Mouse (Mus musculus) left cerebral cortex, adult 2 months (tissue): Measurements from ENCODE around the gene Ttc30b. TPM values are rescaled to one million over a fixed set of nuclear protein-coding genes. Genes with fewer than 3 reads are reported as not detected.
"Not testable (repeated sequence)": the region's sequence is repeated elsewhere in the genome, so short reads cannot be mapped to it uniquely, and the experiment has no call there.

Experiments used
- DNase-seq, 2 experiments: peaks; one replicate each; pipeline ENCODE4 v3.0.0; 2021 to 2022; ENCODE audit warnings: low spot score in 2 of 2, mixed read lengths in 1 of 2; ENCODE audit errors: extremely low spot score in 1 of 2
- H3K27ac ChIP-seq: fragments of 200-600 bp; 2 replicates; pipeline ENCODE4 v1.8.1; 2022
- H3K4me3 ChIP-seq: fragments of 200-600 bp; 2 replicates; pipeline ENCODE4 v1.8.1; 2022
- CTCF ChIP-seq: fragments of 200-600 bp; IDR thresholded peaks from 2 replicates; pipeline ENCODE4 v1.8.1; 2022; ENCODE audit warnings: antibody characterized with exemption, mild to moderate bottlenecking, moderate library complexity
- intact Hi-C: fragments of 180-260 bp; cut with DNase I; formaldehyde crosslinking; loops from one replicate; pipeline ENCODE4 v1.15.1; 2025
- total RNA-seq, 2 experiments: library from RNA; stranded (reverse); gene quantifications; 2 replicates each; pipeline ENCODE4 v1.2.3; 2021

Gene Ttc30b
- total RNA-seq, 2 experiments from 2014 or later: 10.3 to 13.1 TPM

GRCm38 (mm10) chr2:75964972-75965371, 26.6 kb upstream of the Ttc30b start:
- intact Hi-C loops: loop anchor here (1.0 to 5.0 kb wide), 3 partner anchors 82 to 358 kb away; no protein-coding TSS in a partner anchor
- TF ChIP-seq CTCF: peak; percentile 74
- no peak overlapping the region for H3K27ac ChIP-seq
- peak overlapping the region; percentile 31 for H3K4me3 ChIP-seq
- peak; percentile 47 to 53 for DNase-seq

DNA sequence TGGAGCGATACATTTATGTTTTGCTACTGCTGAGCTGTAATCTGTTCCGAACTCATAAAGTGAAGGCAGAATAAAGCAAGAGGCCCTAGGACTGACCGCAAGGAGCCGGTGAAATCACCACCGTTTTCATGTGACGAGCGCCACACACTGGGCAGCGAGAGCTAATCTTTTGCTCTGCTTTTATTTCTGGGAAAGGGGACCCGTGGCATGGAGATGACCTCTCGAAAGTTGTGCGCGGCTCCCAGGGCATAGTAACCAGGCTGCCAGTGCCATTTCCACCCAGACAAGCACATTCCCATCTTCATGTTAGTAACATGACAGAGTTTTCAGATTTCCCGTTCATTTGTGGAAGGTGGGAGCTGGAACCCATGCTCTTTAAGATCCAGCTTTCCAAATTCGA, 26.1 kb upstream of the Ttc30b start:
- Histone ChIP-seq H3K4me3 (peak overlapping the region; percentile 31), H3K27ac (no peak overlapping the region)
- DNase-seq: peak in 1 of 2 experiments; percentile 30
- TF ChIP-seq CTCF: peak; percentile 58
- intact Hi-C loops: loop anchor here (2.0 to 5.0 kb wide), 2 partner anchors 177 to 358 kb away; no protein-coding TSS in a partner anchor

DNA sequence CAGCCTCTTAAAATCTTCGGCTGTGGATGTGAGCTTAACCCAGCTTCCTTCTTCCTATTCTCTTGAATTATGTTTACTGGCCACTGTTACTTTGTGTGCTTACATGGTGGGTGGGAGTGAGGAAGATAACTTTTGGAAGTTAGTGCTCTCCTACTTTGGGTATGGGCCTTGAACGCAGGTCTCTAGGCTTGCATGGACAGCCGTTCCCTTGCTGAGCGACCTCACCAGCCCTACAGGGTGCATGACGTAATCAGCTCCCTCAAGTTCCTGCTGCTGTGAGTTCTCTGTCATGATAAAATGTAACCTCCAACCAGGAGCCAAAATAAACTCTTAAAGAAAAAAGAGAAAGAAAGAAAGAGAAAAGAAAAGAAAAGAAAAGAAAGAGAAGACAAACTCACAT, 25.7 kb upstream of the Ttc30b start:
- no peak for DNase-seq
- intact Hi-C loops: loop anchor here (2.0 to 5.0 kb wide), 2 partner anchors 177 to 357 kb away; no protein-coding TSS in a partner anchor
- H3K4me3 ChIP-seq: no peak overlapping the region
- H3K27ac ChIP-seq: no peak overlapping the region
- no peak for TF ChIP-seq CTCF

GRCm38 (mm10) chr2:75963211-75963840, 24.9 kb upstream of the Ttc30b start:
- Histone ChIP-seq H3K4me3 (no peak overlapping the region), H3K27ac (no peak overlapping the region)
- no peak for DNase-seq
- TF ChIP-seq CTCF: no peak
- intact Hi-C loops: loop anchor here (5.0 kb wide), 1 partner anchor 176 kb away; no protein-coding TSS in a partner anchor

GRCm38 (mm10) chr2:75960366-75961330, 22.3 kb upstream of the Ttc30b start:
- intact Hi-C loops: loop anchor here (5.0 kb wide), 1 partner anchor 173 kb away; no protein-coding TSS in a partner anchor
- H3K4me3 ChIP-seq: no peak overlapping the region
- TF ChIP-seq CTCF: no peak
- DNase-seq: peak in 1 of 2 experiments; percentile 22
- no peak overlapping the region for H3K27ac ChIP-seq

DNA sequence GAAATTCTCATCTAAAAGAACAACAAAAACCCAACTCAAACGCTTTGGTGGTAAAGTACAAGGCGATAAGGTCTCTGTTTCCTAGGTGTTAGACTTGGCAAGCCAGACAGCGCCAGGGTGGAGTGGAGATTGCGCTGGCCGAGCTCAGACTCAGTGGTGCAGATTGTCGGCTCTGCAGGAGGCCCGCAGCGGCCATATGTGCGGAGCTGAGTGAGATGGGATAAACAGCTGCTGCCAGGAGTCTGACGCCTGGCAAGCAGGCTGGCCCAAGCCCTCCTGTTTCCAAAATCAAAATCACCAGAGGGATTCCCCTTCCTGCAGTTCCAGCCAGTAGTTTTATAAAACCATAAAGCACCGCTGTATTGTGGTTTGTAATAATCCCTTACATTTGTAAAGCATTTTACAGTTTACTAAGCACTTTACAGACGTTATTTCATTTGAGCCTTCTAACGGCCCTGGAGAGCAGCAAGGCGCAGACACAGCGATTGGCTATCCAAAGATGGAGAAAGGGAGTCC, 21.5 kb upstream of the Ttc30b start:
- H3K27ac ChIP-seq: no peak overlapping the region
- no peak for TF ChIP-seq CTCF
- no peak for DNase-seq
- intact Hi-C loops: loop anchor here (5.0 kb wide), 1 partner anchor 173 kb away; no protein-coding TSS in a partner anchor
- no peak overlapping the region for H3K4me3 ChIP-seq

GRCm38 (mm10) chr2:75959183-75959849, 20.9 kb upstream of the Ttc30b start:
- DNase-seq: no peak
- Histone ChIP-seq H3K27ac (no peak overlapping the region), H3K4me3 (no peak overlapping the region)
- TF ChIP-seq CTCF: no peak
- intact Hi-C loops: no loop called here

DNA sequence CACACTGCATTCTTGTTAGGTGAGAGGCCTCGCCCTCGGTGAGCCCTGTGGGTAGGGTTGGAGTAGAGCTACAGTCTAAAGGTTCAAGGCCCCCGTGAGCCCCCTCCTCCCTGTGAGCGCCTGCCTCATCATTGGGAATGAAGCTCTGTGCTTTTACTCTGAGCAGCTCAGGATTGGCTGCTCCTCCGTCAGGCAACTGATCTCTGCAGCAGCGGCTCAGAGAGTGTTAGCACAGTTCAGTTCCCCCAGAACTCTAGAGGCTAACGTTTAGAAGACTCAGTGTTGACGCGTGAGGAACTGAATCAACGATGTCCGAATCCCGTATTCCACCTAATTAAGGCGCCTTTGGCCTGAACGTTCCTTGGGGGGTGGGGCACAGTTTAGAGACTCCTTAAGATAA, 17.3 kb upstream of the Ttc30b start:
- Histone ChIP-seq H3K27ac (no peak overlapping the region), H3K4me3 (no peak overlapping the region)
- no peak for DNase-seq
- no peak for TF ChIP-seq CTCF
- intact Hi-C loops: no loop called here

GRCm38 (mm10) chr2:75953320-75953719, 14.9 kb upstream of the Ttc30b start:
- no peak overlapping the region for H3K27ac ChIP-seq
- no peak for TF ChIP-seq CTCF
- intact Hi-C loops: no loop called here
- no peak for DNase-seq
- H3K4me3 ChIP-seq: no peak overlapping the region

GRCm38 (mm10) chr2:75950685-75951084, 12.3 kb upstream of the Ttc30b start:
- intact Hi-C loops: no loop called here
- Histone ChIP-seq H3K27ac (no peak overlapping the region), H3K4me3 (no peak overlapping the region)
- no peak for TF ChIP-seq CTCF
- DNase-seq: no peak

DNA sequence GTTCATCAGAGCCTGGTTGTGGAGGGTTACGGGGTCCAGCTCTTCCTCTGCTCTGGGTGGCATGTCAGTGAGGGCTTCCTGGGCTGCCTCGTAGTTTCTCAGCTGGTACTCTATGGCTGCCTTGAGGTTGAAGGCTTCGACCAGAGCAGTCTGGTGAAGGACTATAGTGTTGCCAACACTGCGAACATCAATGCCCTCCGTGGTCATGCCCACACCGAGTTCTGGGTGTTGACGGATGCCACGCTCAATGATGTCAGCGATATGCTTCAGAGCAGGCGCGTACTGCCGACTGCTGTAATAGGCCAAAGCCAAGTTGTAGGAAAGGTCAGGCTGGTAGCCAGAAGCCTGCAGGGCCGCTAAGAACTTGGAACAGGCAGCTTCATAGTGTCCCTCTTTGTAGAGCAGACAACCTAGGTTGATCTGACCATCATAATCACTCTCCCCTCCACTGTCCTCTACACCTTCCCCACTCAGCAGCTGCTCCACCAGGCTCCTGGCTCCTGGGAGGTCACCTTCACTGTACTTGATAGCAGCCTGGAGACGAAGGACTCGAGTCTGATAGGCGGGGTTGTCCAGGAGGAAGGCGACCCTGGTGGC, 767 bp downstream of the Ttc30b start:
- H3K27ac ChIP-seq, DNase-seq: not testable (repeated sequence)
- H3K4me3 ChIP-seq: peak overlapping the region; percentile 66
- intact Hi-C loops: loop anchor here (5.0 kb wide), 1 partner anchor 45 kb away; the partner anchor contains the start of gene Ttc30a1

DNA sequence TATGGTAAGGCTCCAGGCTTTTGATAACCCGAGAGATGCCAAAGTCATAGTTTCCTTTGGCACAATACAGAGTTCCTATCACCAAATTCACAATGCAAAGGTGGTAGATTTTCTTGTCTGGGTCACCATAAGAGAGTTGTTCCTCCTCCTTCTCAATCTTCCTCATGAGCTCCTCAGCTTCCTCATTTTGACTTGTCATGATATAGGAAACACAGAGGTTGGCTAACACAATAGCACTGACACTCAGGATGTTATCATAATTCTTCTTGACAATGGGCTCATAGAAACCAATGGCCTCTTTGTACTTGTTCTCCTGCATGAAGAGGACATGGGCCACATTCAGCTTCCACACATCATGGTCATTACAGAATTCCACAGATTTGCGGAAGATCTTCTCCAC, 1.7 kb downstream of the Ttc30b start:
- intact Hi-C loops: loop anchor here (5.0 kb wide), 1 partner anchor 46 kb away; the partner anchor contains the start of gene Ttc30a1
- not testable (repeated sequence) for H3K27ac ChIP-seq

More for the DNA sequence above, 1.7 kb downstream of the Ttc30b start:
- H3K4me3 ChIP-seq, DNase-seq: not testable (repeated sequence)
